9 mouse cellular contexts compared by ENCODE assay signal in genomic region chr11:41644725-41645501, GRCm38 (mm10).
DNase-seq lines count a peak whose midpoint lies in the region; ATAC-seq and TF ChIP-seq lines count a peak whose summit lies in the region.
"Had no signal": no experiment of that assay in that cellular context is flagged by ENCODE, and none has a peak within 500 bp of the region (broad histone marks: within the 10 kb centered on the region; RNA-seq: fewer than 3 reads in every experiment).

No protein-coding gene starts in this region.

- no peaks in the 10 kb centered on the region for H3K9me3 ChIP-seq in lung, embryonic 15.5 days
- H3K9me3 ChIP-seq in forebrain, embryonic 15.5 days = no peaks in the 10 kb centered on the region
- H3K9me3 ChIP-seq in lung, postnatal 0 days (ENCODE audit: low read length) = no peaks in the 10 kb centered on the region
- H3K9me3 ChIP-seq in stomach, embryonic 15.5 days = no peaks in the 10 kb centered on the region

- no peaks in the 10 kb centered on the region for H3K36me3 ChIP-seq in lung, embryonic 15.5 days
- no peaks in the 10 kb centered on the region for H3K36me3 ChIP-seq in forebrain, embryonic 15.5 days
- H3K36me3 ChIP-seq in lung, postnatal 0 days (ENCODE audit: insufficient read depth, low read length) = no peaks in the 10 kb centered on the region
- no peaks in the 10 kb centered on the region for H3K36me3 ChIP-seq in stomach, embryonic 15.5 days

- TF ChIP-seq EP300 in lung, postnatal 0 days (IDR thresholded peaks at IDR 0.05) = no peak

- intact Hi-C loops in gastrocnemius, adult 2 months (cut with DNase I) = no loop called here

- no peaks in the 10 kb centered on the region for H3K27me3 ChIP-seq in lung, embryonic 15.5 days
- H3K27me3 ChIP-seq in forebrain, embryonic 15.5 days = no peaks in the 10 kb centered on the region
- H3K27me3 ChIP-seq in lung, postnatal 0 days (replicated peaks; ENCODE audit: insufficient read depth, low read length) = no peaks in the 10 kb centered on the region
- no peaks in the 10 kb centered on the region for H3K27me3 ChIP-seq in stomach, embryonic 15.5 days (replicated peaks)

- WGBS in lung, embryonic 15.5 days = 20% methylated on average over 7 of the region's 7 CpGs
- WGBS in forebrain, embryonic 15.5 days = 40% methylated on average over 7 of the region's 7 CpGs
- 32% methylated on average over 7 of the region's 7 CpGs for WGBS in lung, postnatal 0 days
- 27% methylated on average over 7 of the region's 7 CpGs for WGBS in stomach, embryonic 15.5 days

- no peak for DNase-seq in lung, adult 18-20 months
- DNase-seq in lung, postnatal 0 days (ENCODE audit: low spot score) = peak; percentile 47
- no peak for DNase-seq in urinary bladder, postnatal 10 days (ENCODE audit: low spot score)
- DNase-seq in urinary bladder, postnatal 4 days (ENCODE audit: low spot score in 2 of 2) = no peak
- no peak for DNase-seq in gastrocnemius, adult 2 months
- DNase-seq: adrenal gland, adult 8-10 months had no signal

- H3K4me2 ChIP-seq in lung, embryonic 15.5 days = no peak overlapping the region
- no peak overlapping the region for H3K4me2 ChIP-seq in forebrain, embryonic 15.5 days (replicated peaks)
- no peak overlapping the region for H3K4me2 ChIP-seq in lung, postnatal 0 days (replicated peaks; ENCODE audit: low read depth, low read length)
- H3K4me2 ChIP-seq in stomach, embryonic 15.5 days = 0 out of 2 replicates have a peak overlapping the region, but pooled peaks have one; percentile 8

- peak overlapping the region; percentile 39; the same call in 1 of the 2 replicates for H3K27ac ChIP-seq in lung, embryonic 15.5 days
- no peak overlapping the region for H3K27ac ChIP-seq in forebrain, embryonic 15.5 days (replicated peaks)
- no peak overlapping the region for H3K27ac ChIP-seq in lung, postnatal 0 days (ENCODE audit: low read length)
- no peak overlapping the region for H3K27ac ChIP-seq in stomach, embryonic 15.5 days
- H3K27ac ChIP-seq in gastrocnemius, adult 2 months = no peak overlapping the region

- ATAC-seq in lung, embryonic 15.5 days (ENCODE audit: borderline replicate concordance, extremely low read depth, low FRiP score, low TSS enrichment) = peak; percentile 98
- peak; percentile 63; the same call in 1 of the 2 replicates for ATAC-seq in forebrain, embryonic 15.5 days (replicated peaks)
- peak; percentile 83 for ATAC-seq in lung, postnatal 0 days
- ATAC-seq in stomach, embryonic 15.5 days (ENCODE audit: insufficient read depth, low FRiP score, low read depth) = no peak; the same call in 1 of the 2 replicates

- TF ChIP-seq CTCF in lung, postnatal 0 days (IDR thresholded peaks at IDR 0.05) = no peak
- no peak for TF ChIP-seq CTCF in gastrocnemius, adult 2 months (IDR thresholded peaks at IDR 0.05)

- no peak overlapping the region for H3K9ac ChIP-seq in lung, embryonic 15.5 days
- no peak overlapping the region for H3K9ac ChIP-seq in forebrain, embryonic 15.5 days (replicated peaks)
- H3K9ac ChIP-seq in lung, postnatal 0 days (replicated peaks; ENCODE audit: low read depth) = no peak overlapping the region
- no peak overlapping the region for H3K9ac ChIP-seq in stomach, embryonic 15.5 days

- H3K4me1 ChIP-seq in lung, embryonic 15.5 days = peaks cover 5% of the 10 kb centered on the region
- H3K4me1 ChIP-seq in forebrain, embryonic 15.5 days = no peaks in the 10 kb centered on the region
- no peaks in the 10 kb centered on the region for H3K4me1 ChIP-seq in lung, postnatal 0 days (ENCODE audit: insufficient read depth, low read depth, low read length)
- no peaks in the 10 kb centered on the region for H3K4me1 ChIP-seq in stomach, embryonic 15.5 days

- no peak overlapping the region for H3K4me3 ChIP-seq in lung, embryonic 15.5 days
- H3K4me3 ChIP-seq in forebrain, embryonic 15.5 days = no peak overlapping the region
- H3K4me3 ChIP-seq in lung, postnatal 0 days (ENCODE audit: low read depth, low read length) = no peak overlapping the region
- no peak overlapping the region for H3K4me3 ChIP-seq in stomach, embryonic 15.5 days (replicated peaks)
- H3K4me3 ChIP-seq in gastrocnemius, adult 2 months = no peak overlapping the region
